In the genomic region with DNA sequence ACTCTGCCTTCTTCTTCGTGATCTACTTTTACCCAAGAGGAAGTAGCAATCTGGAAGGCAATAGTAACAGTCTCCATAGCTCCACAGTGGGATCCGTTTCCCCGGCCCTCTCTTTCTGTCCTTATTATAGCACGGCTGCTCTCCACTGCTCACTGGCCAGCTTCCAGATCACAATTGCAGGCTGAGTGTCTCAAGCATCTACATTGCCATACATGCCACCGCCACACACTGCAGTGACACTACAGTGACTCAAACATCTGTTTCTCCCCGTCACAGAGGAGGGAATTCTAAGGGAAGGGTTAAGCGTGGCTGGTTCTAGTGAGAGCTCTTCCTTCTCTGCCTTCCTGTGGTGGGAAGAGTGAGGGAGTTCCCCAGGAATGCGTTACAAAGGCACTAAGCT, we compare ENCODE assay signal across 8 mouse cellular contexts. TPM values are rescaled to one million over a fixed set of nuclear protein-coding genes. Genes with fewer than 3 reads are reported as not detected.
DNase-seq lines count a peak whose midpoint lies in the region; ATAC-seq and TF ChIP-seq lines count a peak whose summit lies in the region.

No protein-coding gene starts in this region.

- peak overlapping the region; percentile 31 to 43 for H3K4me3 ChIP-seq in MEL (ENCODE audit: control insufficient read depth in 1 of 2, insufficient read depth in 1 of 2, low read depth in 2 of 2, low read length in 2 of 2)
- no peak overlapping the region for H3K4me3 ChIP-seq in heart, embryonic 12.5 days
- no peak overlapping the region for H3K4me3 ChIP-seq in forebrain, embryonic 13.5 days

- peaks cover 0 to 3% of the 10 kb centered on the region in 2 experiments; a peak in 2 of 4 replicates for H3K36me3 ChIP-seq in MEL (ENCODE audit: control insufficient read depth in 1 of 2, insufficient read depth in 2 of 2, low read length in 2 of 2)
- H3K36me3 ChIP-seq in heart, embryonic 12.5 days: no peaks in the 10 kb centered on the region
- H3K36me3 ChIP-seq in forebrain, embryonic 13.5 days (ENCODE audit: poor library complexity, severe bottlenecking): no peaks in the 10 kb centered on the region

- intact Hi-C loops in heart, postnatal 25 days (cut with DNase I): no loop called here

- no peaks in the 10 kb centered on the region for H3K9me3 ChIP-seq in MEL (replicated peaks; ENCODE audit: insufficient read depth, low read length)
- peaks cover 3% of the 10 kb centered on the region; the same call in 1 of the 2 replicates for H3K9me3 ChIP-seq in heart, embryonic 12.5 days (replicated peaks)
- no peaks in the 10 kb centered on the region for H3K9me3 ChIP-seq in forebrain, embryonic 13.5 days (replicated peaks)

- TF ChIP-seq RAD21 in MEL (IDR thresholded peaks at IDR 0.05; ENCODE audit: low read depth, low read length): no peak

- TF ChIP-seq CTCF in MEL (IDR thresholded peaks at IDR 0.05 in 2 of 3, conservative IDR thresholded peaks at IDR 0.05 in 1 of 3; ENCODE audit: control insufficient read depth in 1 of 3, insufficient read depth in 1 of 3, low read depth in 2 of 3, low read length in 3 of 3, poor library complexity in 1 of 3, severe bottlenecking in 1 of 3): no peak

- peak; percentile 96 for DNase-seq in heart, adult 11 months
- no peak for DNase-seq in heart, postnatal 25 days (ENCODE audit: low spot score)
- peak; percentile 68 for DNase-seq in MEL (ENCODE audit: low read depth, low spot score)
- peak; percentile 51 to 57 for DNase-seq in lung, postnatal 4 days
- DNase-seq in testis, postnatal 14 days (ENCODE audit: low spot score): no peak
- no peak for DNase-seq in kidney, adult 9 months

- H3K27ac ChIP-seq in MEL (ENCODE audit: control insufficient read depth, low read depth, low read length): no peak overlapping the region
- H3K27ac ChIP-seq in heart, embryonic 12.5 days (ENCODE audit: poor library complexity, severe bottlenecking): peak overlapping the region; percentile 36
- H3K27ac ChIP-seq in forebrain, embryonic 13.5 days: no peak overlapping the region

- 0 out of 2 replicates have a peak overlapping the region, but pooled peaks have one; percentile 17 for H3K4me2 ChIP-seq in heart, embryonic 12.5 days
- H3K4me2 ChIP-seq in forebrain, embryonic 13.5 days: no peak overlapping the region

- H3K79me2 ChIP-seq in MEL (ENCODE audit: control insufficient read depth, insufficient read depth, low read length, poor library complexity): no peaks in the 10 kb centered on the region

- no peaks in the 10 kb centered on the region for H3K27me3 ChIP-seq in MEL (ENCODE audit: control insufficient read depth in 1 of 2, insufficient read depth in 2 of 2, low read length in 2 of 2)
- no peaks in the 10 kb centered on the region for H3K27me3 ChIP-seq in heart, embryonic 12.5 days (replicated peaks)
- no peaks in the 10 kb centered on the region for H3K27me3 ChIP-seq in forebrain, embryonic 13.5 days

- no peak for TF ChIP-seq POLR2A in MEL (IDR thresholded peaks at IDR 0.05; ENCODE audit: control insufficient read depth in 1 of 2, insufficient read depth in 1 of 2, low read depth in 1 of 2, low read length in 2 of 2, poor library complexity in 1 of 2)

- WGBS in heart, embryonic 12.5 days: 35% methylated on average over 8 of the region's 8 CpGs
- 75% methylated on average over 8 of the region's 8 CpGs for WGBS in forebrain, embryonic 13.5 days

- TF ChIP-seq EP300 in MEL (IDR thresholded peaks at IDR 0.05; ENCODE audit: low read depth in 1 of 2, low read length in 2 of 2): no peak

- peak overlapping the region; percentile 12; the same call in 1 of the 2 replicates for H3K9ac ChIP-seq in MEL (ENCODE audit: control insufficient read depth, low read depth, low read length, poor library complexity, severe bottlenecking)
- H3K9ac ChIP-seq in heart, embryonic 12.5 days: no peak overlapping the region
- no peak overlapping the region for H3K9ac ChIP-seq in forebrain, embryonic 13.5 days

- peaks cover 4 to 8% of the 10 kb centered on the region in 2 experiments for H3K4me1 ChIP-seq in MEL (ENCODE audit: control insufficient read depth in 1 of 2, insufficient read depth in 2 of 2, low read length in 2 of 2)
- H3K4me1 ChIP-seq in heart, embryonic 12.5 days (replicated peaks): peaks cover 9% of the 10 kb centered on the region
- H3K4me1 ChIP-seq in forebrain, embryonic 13.5 days: no peaks in the 10 kb centered on the region

- ATAC-seq in heart, embryonic 12.5 days (ENCODE audit: insufficient number of reproducible peaks, low FRiP score): peak; percentile 44; the same call in 1 of the 2 replicates
- no peak for ATAC-seq in forebrain, embryonic 13.5 days

TF ChIP-seq in MEL, 35 proteins besides CTCF, POLR2A, EP300 and RAD21:
- TF ChIP-seq GABPA (IDR thresholded peaks at IDR 0.05; ENCODE audit: low read depth, low read length) (no peak), NRF1 (IDR thresholded peaks at IDR 0.05; ENCODE audit: insufficient read depth, low read depth, low read length, poor library complexity, severe bottlenecking) (no peak), CHD1 (IDR thresholded peaks at IDR 0.05; ENCODE audit: low read depth, low read length) (no peak), NELFE (IDR thresholded peaks at IDR 0.05; ENCODE audit: low read depth, low read length) (no peak), POLR2AphosphoS2 (IDR thresholded peaks at IDR 0.05; ENCODE audit: low read length) (no peak), SMC3 (IDR thresholded peaks at IDR 0.05; ENCODE audit: low read depth, low read length) (no peak), UBTF (IDR thresholded peaks at IDR 0.05; ENCODE audit: borderline replicate concordance, insufficient read depth, low read depth, low read length) (no peak), ZNF384 (IDR thresholded peaks at IDR 0.05; ENCODE audit: low read depth, low read length) (no peak), E2F4 (IDR thresholded peaks at IDR 0.05; ENCODE audit: borderline replicate concordance, low read depth, low read length) (no peak), KAT2A (conservative IDR thresholded peaks at IDR 0.05; ENCODE audit: low read depth, low read length) (no peak)

RNA-seq across cellular contexts. Expression of a gene that starts 9.5 kb away (rescaled TPM):
- total RNA-seq in heart, postnatal 25 days (2021): 10 to 100 TPM; 25.8 to 33.0 TPM
- total RNA-seq in MEL (2012; rRNA removed): 21.1 and 23.1 TPM in 2 replicates
- polyA plus RNA-seq in MEL (2012; ENCODE audit: insufficient read depth in 1 of 2, insufficient read length in 2 of 2, low read depth in 1 of 2, low replicate concordance in 2 of 2, missing spikeins in 1 of 2): 10 to 100 TPM in 1 of 2 experiments, not detected in 1; 20.5 TPM
- 9.6 and 11.6 TPM in 2 replicates for polyA plus RNA-seq in heart, embryonic 12.5 days (2016; fragmentation: Nextera tagmentation; extraction: Ambion mirVana)
- 20.7 and 22.5 TPM in 2 replicates for polyA plus RNA-seq in forebrain, embryonic 13.5 days (2015; fragmentation: Nextera tagmentation; extraction: Ambion mirVana)

Comparison
In these comparisons a context has a peak if more than half of its experiments do, and no peak if none do; other contexts are left out.
1. DNase-seq: peak in heart, adult 11 months (single experiment), MEL (single experiment) and lung, postnatal 4 days (2 of 2); none in heart, postnatal 25 days (single experiment), testis, postnatal 14 days (single experiment) and kidney, adult 9 months (single experiment).
2. H3K4me3 ChIP-seq: peak in MEL (2 of 2); none in heart, embryonic 12.5 days (single experiment) and forebrain, embryonic 13.5 days (single experiment).